Mouse (Mus musculus): Measurements from ENCODE around the gene Rpl10a. TPM values are rescaled to one million over a fixed set of nuclear protein-coding genes. Genes with fewer than 3 reads are reported as not detected.

The Rpl10a gene
- polyA plus RNA-seq, 1 experiment from 2014 or later: 513 TPM

GRCm38 (mm10) chr17:28332915-28333546, 4.8 kb downstream of the Rpl10a start:
- Histone ChIP-seq H3K4me1 (ENCODE audit: control insufficient read depth in 2 of 2, insufficient read depth in 2 of 2, low read length in 2 of 2) (peaks cover 27 to 38% of the 10 kb centered on the region in 2 experiments), H3K9ac (ENCODE audit: low read length) (peak overlapping the region; percentile 22; the same call in 1 of the 2 replicates), H3K4me3 (ENCODE audit: control insufficient read depth in 1 of 2, insufficient read depth in 1 of 2, low read depth in 1 of 2, low read length in 2 of 2) (no peak overlapping the region), H3K36me3 (ENCODE audit: control insufficient read depth, insufficient read depth, low read length) (peaks cover 68% of the 10 kb centered on the region), H3K27ac (replicated peaks in 1 of 2; ENCODE audit: control insufficient read depth in 1 of 2, insufficient read depth in 1 of 2, low read depth in 2 of 2, low read length in 2 of 2) (peak overlapping the region; percentile 11 to 23; a peak in 1 of 4 replicates), H3K9me3 (ENCODE audit: control insufficient read depth, low read length) (no peaks in the 10 kb centered on the region), H3K27me3 (ENCODE audit: control insufficient read depth, insufficient read depth, low read length) (no peaks in the 10 kb centered on the region), H3K4me2 (ENCODE audit: low read length) (peak overlapping the region; percentile 31)
- no peak; the same call in 1 of the 2 replicates for ATAC-seq (ENCODE audit: insufficient number of reproducible peaks, insufficient read depth, low FRiP score, low read depth)
- 51% methylated on average over 31 of the region's 31 CpGs for WGBS

GRCm38 (mm10) chr17:28335267-28335666, 7.0 kb downstream of the Rpl10a start:
- H3K9ac ChIP-seq (ENCODE audit: low read length): no peak overlapping the region
- H3K4me3 ChIP-seq (ENCODE audit: control insufficient read depth in 1 of 2, insufficient read depth in 1 of 2, low read depth in 1 of 2, low read length in 2 of 2): no peak overlapping the region
- peaks cover 21 to 33% of the 10 kb centered on the region in 2 experiments for H3K4me1 ChIP-seq (ENCODE audit: control insufficient read depth in 2 of 2, insufficient read depth in 2 of 2, low read length in 2 of 2)
- H3K4me2 ChIP-seq (ENCODE audit: low read length): no peak overlapping the region
- no peak for ATAC-seq (ENCODE audit: insufficient number of reproducible peaks, insufficient read depth, low FRiP score, low read depth)
- no peaks in the 10 kb centered on the region for H3K9me3 ChIP-seq (ENCODE audit: control insufficient read depth, low read length)
- peaks cover 78% of the 10 kb centered on the region for H3K36me3 ChIP-seq (ENCODE audit: control insufficient read depth, insufficient read depth, low read length)
- 74% methylated on average over 10 of the region's 10 CpGs for WGBS
- no peak overlapping the region for H3K27ac ChIP-seq (replicated peaks in 1 of 2; ENCODE audit: control insufficient read depth in 1 of 2, insufficient read depth in 1 of 2, low read depth in 2 of 2, low read length in 2 of 2)
- H3K27me3 ChIP-seq (ENCODE audit: control insufficient read depth, insufficient read depth, low read length): no peaks in the 10 kb centered on the region

- peaks cover 27 to 41% of the 10 kb centered on the region in 2 experiments for H3K4me1 ChIP-seq (ENCODE audit: control insufficient read depth in 2 of 2, insufficient read depth in 2 of 2, low read length in 2 of 2)
- peaks cover 56% of the 10 kb centered on the region for H3K36me3 ChIP-seq (ENCODE audit: control insufficient read depth, insufficient read depth, low read length)
These were observed 9.3 kb downstream of the Rpl10a start for GRCm38 (mm10) chr17:28337547-28337946.

GRCm38 (mm10) chr17:28340578-28340977, 12.3 kb downstream of the Rpl10a start:
- Histone ChIP-seq H3K9me3 (ENCODE audit: control insufficient read depth, low read length) (no peaks in the 10 kb centered on the region), H3K27me3 (ENCODE audit: control insufficient read depth, insufficient read depth, low read length) (no peaks in the 10 kb centered on the region), H3K27ac (replicated peaks in 1 of 2; ENCODE audit: control insufficient read depth in 1 of 2, insufficient read depth in 1 of 2, low read depth in 2 of 2, low read length in 2 of 2) (peak overlapping the region; percentile 83 to 91), H3K4me2 (ENCODE audit: low read length) (peak overlapping the region; percentile 62), H3K4me1 (ENCODE audit: control insufficient read depth in 2 of 2, insufficient read depth in 2 of 2, low read length in 2 of 2) (peaks cover 32 to 48% of the 10 kb centered on the region in 2 experiments), H3K9ac (ENCODE audit: low read length) (peak overlapping the region; percentile 70), H3K4me3 (ENCODE audit: control insufficient read depth in 1 of 2, insufficient read depth in 1 of 2, low read depth in 1 of 2, low read length in 2 of 2) (peak overlapping the region; percentile 7 to 26; a peak in 3 of 4 replicates), H3K36me3 (ENCODE audit: control insufficient read depth, insufficient read depth, low read length) (peaks cover 39% of the 10 kb centered on the region)
- 24% methylated on average over 7 of the region's 7 CpGs for WGBS
- 0 out of 2 replicates have a peak, but pooled peaks have one; percentile 17 for ATAC-seq (ENCODE audit: insufficient number of reproducible peaks, insufficient read depth, low FRiP score, low read depth)

More at GRCm38 (mm10) chr17:28337547-28337946, 9.3 kb downstream of the Rpl10a start:
- Histone ChIP-seq H3K4me2 (ENCODE audit: low read length) (no peak overlapping the region), H3K27me3 (ENCODE audit: control insufficient read depth, insufficient read depth, low read length) (no peaks in the 10 kb centered on the region), H3K27ac (replicated peaks in 1 of 2; ENCODE audit: control insufficient read depth in 1 of 2, insufficient read depth in 1 of 2, low read depth in 2 of 2, low read length in 2 of 2) (no peak overlapping the region), H3K9ac (ENCODE audit: low read length) (no peak overlapping the region), H3K4me3 (ENCODE audit: control insufficient read depth in 1 of 2, insufficient read depth in 1 of 2, low read depth in 1 of 2, low read length in 2 of 2) (no peak overlapping the region), H3K9me3 (ENCODE audit: control insufficient read depth, low read length) (no peaks in the 10 kb centered on the region)
- 90% methylated on average over 7 of the region's 7 CpGs for WGBS
- ATAC-seq (ENCODE audit: insufficient number of reproducible peaks, insufficient read depth, low FRiP score, low read depth): no peak

- WGBS: 3% methylated on average over 26 of the region's 26 CpGs
- Histone ChIP-seq H3K9me3 (ENCODE audit: control insufficient read depth, low read length) (no peaks in the 10 kb centered on the region), H3K36me3 (ENCODE audit: control insufficient read depth, insufficient read depth, low read length) (peaks cover 34% of the 10 kb centered on the region), H3K27me3 (ENCODE audit: control insufficient read depth, insufficient read depth, low read length) (no peaks in the 10 kb centered on the region), H3K4me3 (ENCODE audit: control insufficient read depth in 1 of 2, insufficient read depth in 1 of 2, low read depth in 1 of 2, low read length in 2 of 2) (peak overlapping the region; percentile 26 to 32), H3K27ac (replicated peaks in 1 of 2; ENCODE audit: control insufficient read depth in 1 of 2, insufficient read depth in 1 of 2, low read depth in 2 of 2, low read length in 2 of 2) (peak overlapping the region; percentile 83 to 91), H3K4me1 (ENCODE audit: control insufficient read depth in 2 of 2, insufficient read depth in 2 of 2, low read length in 2 of 2) (peaks cover 36 to 53% of the 10 kb centered on the region in 2 experiments), H3K9ac (ENCODE audit: low read length) (peak overlapping the region; percentile 70), H3K4me2 (ENCODE audit: low read length) (peak overlapping the region; percentile 62)
- peak; percentile 78 for ATAC-seq (ENCODE audit: insufficient number of reproducible peaks, insufficient read depth, low FRiP score, low read depth)
These were observed 12.8 kb downstream of the Rpl10a start for GRCm38 (mm10) chr17:28341091-28341490.

- no peaks in the 10 kb centered on the region for H3K9me3 ChIP-seq (ENCODE audit: control insufficient read depth, low read length)
- peak overlapping the region; percentile 80 to 82 for H3K27ac ChIP-seq (replicated peaks in 1 of 2; ENCODE audit: control insufficient read depth in 1 of 2, insufficient read depth in 1 of 2, low read depth in 2 of 2, low read length in 2 of 2)
- peak overlapping the region; percentile 29 for H3K4me2 ChIP-seq (ENCODE audit: low read length)
- peak; percentile 35; the same call in 1 of the 2 replicates for ATAC-seq (ENCODE audit: insufficient number of reproducible peaks, insufficient read depth, low FRiP score, low read depth)
- peak overlapping the region; percentile 68 for H3K9ac ChIP-seq (ENCODE audit: low read length)
- peaks cover 11% of the 10 kb centered on the region for H3K36me3 ChIP-seq (ENCODE audit: control insufficient read depth, insufficient read depth, low read length)
- WGBS: 17% methylated on average over 4 of the region's 4 CpGs
- H3K4me3 ChIP-seq (ENCODE audit: control insufficient read depth in 1 of 2, insufficient read depth in 1 of 2, low read depth in 1 of 2, low read length in 2 of 2): no peak overlapping the region
- peaks cover 50 to 74% of the 10 kb centered on the region in 2 experiments for H3K4me1 ChIP-seq (ENCODE audit: control insufficient read depth in 2 of 2, insufficient read depth in 2 of 2, low read length in 2 of 2)
- H3K27me3 ChIP-seq (ENCODE audit: control insufficient read depth, insufficient read depth, low read length): no peaks in the 10 kb centered on the region
These were observed 15.9 kb downstream of the Rpl10a start for GRCm38 (mm10) chr17:28344050-28344607.

GRCm38 (mm10) chr17:28344670-28345069, 16.4 kb downstream of the Rpl10a start:
- Histone ChIP-seq H3K4me2 (ENCODE audit: low read length) (peak overlapping the region; percentile 58; the same call in 1 of the 2 replicates), H3K4me1 (ENCODE audit: control insufficient read depth in 2 of 2, insufficient read depth in 2 of 2, low read length in 2 of 2) (peaks cover 52 to 79% of the 10 kb centered on the region in 2 experiments), H3K4me3 (ENCODE audit: control insufficient read depth in 1 of 2, insufficient read depth in 1 of 2, low read depth in 1 of 2, low read length in 2 of 2) (no peak overlapping the region), H3K9ac (ENCODE audit: low read length) (peak overlapping the region; percentile 68), H3K36me3 (ENCODE audit: control insufficient read depth, insufficient read depth, low read length) (peaks cover 7% of the 10 kb centered on the region), H3K27me3 (ENCODE audit: control insufficient read depth, insufficient read depth, low read length) (no peaks in the 10 kb centered on the region), H3K9me3 (ENCODE audit: control insufficient read depth, low read length) (no peaks in the 10 kb centered on the region), H3K27ac (replicated peaks in 1 of 2; ENCODE audit: control insufficient read depth in 1 of 2, insufficient read depth in 1 of 2, low read depth in 2 of 2, low read length in 2 of 2) (peak overlapping the region; percentile 70 to 82)
- ATAC-seq (ENCODE audit: insufficient number of reproducible peaks, insufficient read depth, low FRiP score, low read depth): no peak
- 47% methylated on average over 3 of the region's 3 CpGs for WGBS
